Mouse (Mus musculus) intestine, embryonic 16.5 days (tissue): ENCODE results near the gene Cep85l. TPM values are rescaled to one million over a fixed set of nuclear protein-coding genes. Genes with fewer than 3 reads are reported as not detected.
A peak's percentile ranks its signal among the peaks of the same experiment; 100 is the strongest.

Source experiments
- ATAC-seq: fragments of 200-750 bp; cut with Nextera tagmentation; 2 replicates; pipeline ENCODE4 v1.8.0; 2017; ENCODE audit warnings: moderate TSS enrichment, moderate library complexity
- H3K27ac ChIP-seq: fragments of 300-500 bp; sonication (generic); 2 replicates; pipeline ENCODE4 v1.5.1; 2014; ENCODE audit warnings: mild to moderate bottlenecking, low read length
- H3K27me3 ChIP-seq: fragments of 300-500 bp; sonication (generic); replicated peaks from 2 replicates; pipeline ENCODE4 v1.6.1; 2014; ENCODE audit warnings: low read length, control low read depth, mixed read lengths; ENCODE audit not compliant: control insufficient read depth, insufficient read depth
- H3K36me3 ChIP-seq: fragments of 300-500 bp; sonication (generic); 2 replicates; pipeline ENCODE4 v1.6.1; 2014; ENCODE audit warnings: low read length, control low read depth; ENCODE audit not compliant: control insufficient read depth, insufficient read depth
- H3K4me1 ChIP-seq: fragments of 300-500 bp; sonication (generic); 2 replicates; pipeline ENCODE4 v1.6.1; 2014; ENCODE audit warnings: low read length, control low read depth, mixed read lengths; ENCODE audit not compliant: control insufficient read depth, insufficient read depth
- H3K4me2 ChIP-seq: fragments of 300-500 bp; sonication (generic); 2 replicates; pipeline ENCODE4 v1.6.1; 2014; ENCODE audit warnings: low read depth, low read length, control low read depth
- H3K4me3 ChIP-seq: fragments of 300-500 bp; sonication (generic); 2 replicates; pipeline ENCODE4 v1.5.1; 2014; ENCODE audit warnings: mild to moderate bottlenecking, low read length
- H3K9ac ChIP-seq: fragments of 300-500 bp; sonication (generic); 2 replicates; pipeline ENCODE4 v1.6.1; 2014; ENCODE audit warnings: low read depth, low read length
- H3K9me3 ChIP-seq: fragments of 300-500 bp; sonication (generic); 2 replicates; pipeline ENCODE4 v1.6.1; 2016; ENCODE audit warnings: low read length, control low read depth; ENCODE audit not compliant: control insufficient read depth
- WGBS: fragments of 180-500 bp; shearing (Covaris S2); extraction: QIAGEN DNeasy Blood & Tissue Kit; methylation state at CpG from one replicate; pipeline ENCODE4 v1.1.7; 2014; 5-methylcytosine and 5-hydroxymethylcytosine counted together
- polyA plus RNA-seq: library from polyadenylated mRNA; unstranded; fragments of >200 nt; fragmentation: Nextera tagmentation; extraction: Ambion mirVana; gene quantifications from 2 replicates; pipeline ENCODE4 v1.2.1, GENCODE M21; 2015

The Cep85l gene
- polyA plus RNA-seq, 1 experiment from 2014 or later, result 1.8 TPM

DNA sequence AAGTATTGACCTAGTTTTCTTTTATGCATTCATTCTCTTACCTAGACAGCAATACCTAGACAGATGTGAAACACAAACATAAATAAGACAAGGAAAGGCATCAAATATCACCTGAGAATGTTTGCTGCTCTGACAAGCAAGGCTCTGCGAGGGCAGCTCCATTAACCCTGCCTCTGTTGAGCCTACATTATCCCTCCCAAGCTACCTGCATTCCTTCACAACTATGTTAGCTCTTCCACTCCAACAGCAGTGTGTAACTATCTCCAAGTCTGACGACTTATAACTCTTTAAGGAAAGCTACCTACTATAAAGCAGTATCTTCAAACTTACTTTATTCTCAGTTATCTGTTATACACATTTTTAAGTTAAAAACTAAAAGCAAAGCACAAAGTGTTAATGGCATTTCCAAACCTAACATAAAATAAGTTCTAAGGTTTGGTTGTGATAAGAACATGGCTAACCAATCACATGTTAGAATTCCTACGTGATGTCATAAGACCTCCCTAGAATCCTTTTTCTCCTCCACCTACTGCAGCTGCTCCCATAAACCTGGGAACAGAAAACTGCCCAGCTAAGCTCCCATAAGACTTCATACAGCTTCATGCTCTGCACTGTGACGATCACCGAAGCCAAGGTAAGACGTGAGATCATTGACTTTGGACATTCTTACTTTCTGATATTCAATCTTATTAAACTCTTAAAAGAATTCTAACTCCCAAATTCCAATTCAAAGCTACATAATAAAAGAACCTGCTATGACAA is 42.4 kb downstream of the Cep85l start, which contains the start of gene Pln:
Pln (plus strand) TSS at position 506 of the 762 bp plus-strand sequence.
- Histone ChIP-seq H3K4me1 (no peaks in the 10 kb centered on the region; the same call in 1 of the 2 replicates), H3K9me3 (no peaks in the 10 kb centered on the region), H3K27ac (0 out of 2 replicates have a peak within 1 kb of the TSS, but pooled peaks have one; percentile 9), H3K4me2 (no peak within 1 kb of the TSS), H3K4me3 (no peak within 1 kb of the TSS), H3K9ac (no peak within 1 kb of the TSS), H3K27me3 (no peaks in the 10 kb centered on the region), H3K36me3 (no peaks in the 10 kb centered on the region)
- ATAC-seq, result no peak
- 71% methylated on average over 6 of the region's 6 CpGs for WGBS

GRCm38 (mm10) chr10:53335974-53336373 is 43.8 kb downstream of the Cep85l start:
- no peak overlapping the region for H3K9ac ChIP-seq
- ATAC-seq, result no peak
- 76% methylated on average over 3 of the region's 3 CpGs for WGBS
- H3K36me3 ChIP-seq, result no peaks in the 10 kb centered on the region
- no peaks in the 10 kb centered on the region for H3K9me3 ChIP-seq
- no peak overlapping the region for H3K27ac ChIP-seq
- H3K27me3 ChIP-seq, result no peaks in the 10 kb centered on the region
- H3K4me1 ChIP-seq, result no peaks in the 10 kb centered on the region; the same call in 1 of the 2 replicates
- no peak overlapping the region for H3K4me2 ChIP-seq
- no peak overlapping the region for H3K4me3 ChIP-seq

DNA sequence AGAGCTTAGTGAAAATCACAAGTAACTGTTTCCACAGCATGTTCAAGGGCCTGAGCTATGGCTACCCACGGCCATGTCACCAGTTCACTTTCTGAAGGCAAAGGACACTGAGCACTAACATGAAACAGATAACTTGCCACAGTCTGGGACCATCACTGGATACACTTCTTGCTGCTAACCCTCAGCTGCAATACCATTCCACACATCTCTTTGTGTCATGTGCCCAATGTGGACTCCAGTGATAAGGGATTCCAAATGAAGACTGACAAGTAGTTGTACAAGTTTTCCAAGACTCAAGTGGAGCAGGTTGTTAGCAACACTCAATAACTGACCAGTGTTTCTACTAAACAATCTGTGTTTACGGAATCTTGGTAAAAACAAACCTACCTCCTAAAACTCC is 44.5 kb downstream of the Cep85l start:
- no peak overlapping the region for H3K4me2 ChIP-seq
- no peaks in the 10 kb centered on the region for H3K36me3 ChIP-seq
- ATAC-seq, result no peak
- no peak overlapping the region for H3K4me3 ChIP-seq
- no peak overlapping the region for H3K9ac ChIP-seq
- no peak overlapping the region for H3K27ac ChIP-seq
- H3K4me1 ChIP-seq, result no peaks in the 10 kb centered on the region; the same call in 1 of the 2 replicates
- H3K9me3 ChIP-seq, result no peaks in the 10 kb centered on the region
- 79% methylated on average over 2 of the region's 2 CpGs for WGBS
- no peaks in the 10 kb centered on the region for H3K27me3 ChIP-seq

- no peak overlapping the region for H3K27ac ChIP-seq
- no peak overlapping the region for H3K4me2 ChIP-seq
- H3K4me1 ChIP-seq, result no peaks in the 10 kb centered on the region
- no peak overlapping the region for H3K9ac ChIP-seq
- no peak for ATAC-seq
- 65% methylated on average over 2 of the region's 2 CpGs for WGBS
- H3K27me3 ChIP-seq, result no peaks in the 10 kb centered on the region
- H3K4me3 ChIP-seq, result no peak overlapping the region
- no peaks in the 10 kb centered on the region for H3K9me3 ChIP-seq
- no peaks in the 10 kb centered on the region for H3K36me3 ChIP-seq
These were observed 47.0 kb downstream of the Cep85l start for GRCm38 (mm10) chr10:53332752-53333151.

GRCm38 (mm10) chr10:53329257-53329656 is 50.5 kb downstream of the Cep85l start:
- H3K27me3 ChIP-seq, result no peaks in the 10 kb centered on the region
- no peak overlapping the region for H3K9ac ChIP-seq
- no peak overlapping the region for H3K4me2 ChIP-seq
- WGBS, result 71% methylated on average over 3 of the region's 3 CpGs
- H3K4me3 ChIP-seq, result no peak overlapping the region
- H3K4me1 ChIP-seq, result no peaks in the 10 kb centered on the region; the same call in 1 of the 2 replicates
- no peaks in the 10 kb centered on the region for H3K9me3 ChIP-seq
- no peak for ATAC-seq
- no peak overlapping the region for H3K27ac ChIP-seq
- no peaks in the 10 kb centered on the region for H3K36me3 ChIP-seq

DNA sequence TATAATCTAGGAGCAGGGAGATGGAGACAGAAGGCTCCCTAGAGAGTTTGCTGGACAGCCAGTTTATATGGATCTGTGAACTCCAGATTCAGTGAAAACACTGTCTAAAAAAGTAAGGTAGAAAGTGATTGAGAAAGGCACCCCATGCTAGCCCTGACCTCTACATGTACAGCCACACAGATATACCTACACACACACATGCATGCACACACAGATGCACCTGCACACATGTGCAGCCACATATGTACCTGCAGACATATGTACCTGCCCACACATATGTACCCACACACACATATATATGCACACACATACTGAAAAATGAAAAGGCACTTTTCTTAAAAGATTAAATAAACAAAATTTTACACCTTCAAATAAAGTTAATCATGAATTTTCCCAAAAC is 53.4 kb downstream of the Cep85l start:
- H3K4me1 ChIP-seq, result no peaks in the 10 kb centered on the region; the same call in 1 of the 2 replicates
- H3K4me2 ChIP-seq, result no peak overlapping the region
- no peaks in the 10 kb centered on the region for H3K36me3 ChIP-seq
- H3K9me3 ChIP-seq, result no peaks in the 10 kb centered on the region
- no peak overlapping the region for H3K4me3 ChIP-seq
- no peak for ATAC-seq
- H3K27ac ChIP-seq, result no peak overlapping the region
- no peaks in the 10 kb centered on the region for H3K27me3 ChIP-seq
- H3K9ac ChIP-seq, result no peak overlapping the region

- Histone ChIP-seq H3K4me2 (no peak overlapping the region), H3K9ac (no peak overlapping the region), H3K4me1 (no peaks in the 10 kb centered on the region; the same call in 1 of the 2 replicates), H3K27me3 (no peaks in the 10 kb centered on the region), H3K9me3 (no peaks in the 10 kb centered on the region), H3K27ac (no peak overlapping the region), H3K36me3 (no peaks in the 10 kb centered on the region), H3K4me3 (no peak overlapping the region)
- WGBS, result 28% methylated on average over 1 of the region's 1 CpGs
- ATAC-seq, result peak; percentile 60
These were observed 55.1 kb downstream of the Cep85l start for GRCm38 (mm10) chr10:53324663-53325062.

- H3K27ac ChIP-seq, result no peak overlapping the region
- no peaks in the 10 kb centered on the region for H3K36me3 ChIP-seq
- no peak overlapping the region for H3K4me2 ChIP-seq
- ATAC-seq, result no peak
- no peak overlapping the region for H3K9ac ChIP-seq
- no peak overlapping the region for H3K4me3 ChIP-seq
- no peaks in the 10 kb centered on the region for H3K27me3 ChIP-seq
- H3K9me3 ChIP-seq, result no peaks in the 10 kb centered on the region
- H3K4me1 ChIP-seq, result no peaks in the 10 kb centered on the region; the same call in 1 of the 2 replicates
These were observed 56.4 kb downstream of the Cep85l start for GRCm38 (mm10) chr10:53323367-53323766.

DNA sequence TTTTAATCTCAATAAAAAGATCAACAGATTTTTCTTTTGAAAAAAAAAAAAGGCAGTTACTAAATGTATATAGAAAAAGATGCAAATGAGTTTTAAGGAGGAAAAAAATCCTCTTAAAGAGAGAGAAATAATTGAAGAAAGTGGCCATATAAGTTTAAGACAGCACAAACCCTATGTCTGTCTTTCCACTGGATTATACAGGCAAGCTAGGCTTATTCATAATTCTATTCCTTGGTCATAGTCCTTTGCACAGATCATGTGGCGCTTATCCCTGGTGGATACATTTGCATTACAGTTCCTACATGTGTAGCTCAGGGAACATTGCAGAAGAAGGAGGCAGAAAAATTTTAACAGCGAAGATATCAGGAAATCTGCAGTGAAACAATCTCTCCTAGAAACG is 73.1 kb downstream of the Cep85l start:
- ATAC-seq, result no peak
- H3K9ac ChIP-seq, result no peak overlapping the region
- no peaks in the 10 kb centered on the region for H3K9me3 ChIP-seq
- no peak overlapping the region for H3K4me3 ChIP-seq
- no peak overlapping the region for H3K27ac ChIP-seq
- no peaks in the 10 kb centered on the region for H3K4me1 ChIP-seq
- WGBS, result 94% methylated on average over 3 of the region's 3 CpGs
- no peaks in the 10 kb centered on the region for H3K27me3 ChIP-seq
- H3K4me2 ChIP-seq, result no peak overlapping the region
- no peaks in the 10 kb centered on the region for H3K36me3 ChIP-seq

DNA sequence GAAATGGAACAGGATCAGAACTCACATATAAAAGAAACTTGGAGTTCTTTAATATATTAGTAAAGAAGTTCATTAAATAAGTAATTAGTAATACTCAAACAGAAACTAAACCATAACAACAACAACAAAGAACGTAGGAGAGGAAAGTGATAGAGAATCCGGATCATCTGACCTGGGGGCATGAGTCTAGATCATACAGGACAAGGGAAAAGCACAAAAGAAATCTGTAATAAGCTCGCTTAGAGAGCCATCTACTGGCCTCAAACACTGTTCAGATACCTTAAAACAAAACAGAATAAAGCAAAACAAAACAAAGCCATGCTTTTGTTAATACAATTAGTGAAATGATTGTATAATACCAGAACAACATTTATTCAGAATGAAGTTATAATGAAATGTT is 73.9 kb downstream of the Cep85l start:
- Histone ChIP-seq H3K36me3 (no peaks in the 10 kb centered on the region), H3K9ac (no peak overlapping the region), H3K27ac (no peak overlapping the region), H3K4me1 (no peaks in the 10 kb centered on the region), H3K27me3 (no peaks in the 10 kb centered on the region), H3K4me3 (no peak overlapping the region), H3K9me3 (no peaks in the 10 kb centered on the region), H3K4me2 (no peak overlapping the region)
- ATAC-seq, result no peak
- WGBS, result 22% methylated on average over 3 of the region's 3 CpGs
